Mouse (Mus musculus) thymus, adult 2 months (tissue): ENCODE results near the gene Lcn6.

Experiments used
- CTCF ChIP-seq: fragments of 200-500 bp; IDR thresholded peaks from 2 replicates; pipeline ENCODE4 v1.5.1; 2012; ENCODE audit warnings: mild to moderate bottlenecking, control low read depth, low read length, moderate library complexity, borderline replicate concordance; ENCODE audit not compliant: control insufficient read depth, poor library complexity, insufficient read depth; ENCODE audit errors: extremely low read depth
- POLR2A ChIP-seq: fragments of 200-500 bp; IDR thresholded peaks from 2 replicates; pipeline ENCODE4 v1.6.1; 2012; ENCODE audit warnings: mild to moderate bottlenecking, low read length, control low read depth, moderate library complexity; ENCODE audit not compliant: control insufficient read depth, poor library complexity, insufficient read depth; ENCODE audit errors: extremely low read depth

GRCm38 (mm10) chr2:25663511-25663910 is 13.1 kb upstream of the Lcn6 start:
- TF ChIP-seq CTCF (no peak), POLR2A (no peak)
